Mouse (Mus musculus): ENCODE data around the gene Cdca7l.
A peak's percentile ranks its signal among the peaks of the same experiment; 100 is the strongest.
"Not testable (repeated sequence)": the region's sequence is repeated elsewhere in the genome, so short reads cannot be mapped to it uniquely, and the experiment has no call there.

The Cdca7l gene

GRCm38 (mm10) chr12:117803989-117804388 lies at the start of gene Cdca7l:
Gene Cdca7l (plus strand): TSS chr12:117804289.
- not testable (repeated sequence) for DNase-seq

GRCm38 (mm10) chr12:117756010-117756409 lies 48.1 kb upstream of the Cdca7l start:
- DNase-seq: peak; percentile 49

DNA sequence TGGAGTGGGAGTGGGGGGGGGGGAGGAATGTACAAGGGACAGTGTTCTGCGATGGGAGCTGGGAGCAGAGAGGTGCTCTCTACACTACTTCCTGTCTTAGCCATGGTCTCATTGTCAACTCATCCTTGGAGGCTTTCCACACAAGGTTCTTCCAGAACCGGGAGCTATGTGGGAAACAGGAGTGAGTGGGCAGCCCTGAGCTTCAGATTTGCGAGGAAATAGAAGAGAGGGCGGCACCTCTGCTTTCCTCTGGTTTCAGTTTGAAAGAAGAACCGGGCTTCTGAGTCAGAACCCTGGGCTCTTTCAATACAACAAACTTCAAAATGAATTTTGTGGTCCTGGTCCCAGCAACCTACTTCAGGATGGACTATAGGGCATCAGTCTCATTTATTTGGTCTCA lies 43.7 kb upstream of the Cdca7l start:
- no peak for DNase-seq

DNA sequence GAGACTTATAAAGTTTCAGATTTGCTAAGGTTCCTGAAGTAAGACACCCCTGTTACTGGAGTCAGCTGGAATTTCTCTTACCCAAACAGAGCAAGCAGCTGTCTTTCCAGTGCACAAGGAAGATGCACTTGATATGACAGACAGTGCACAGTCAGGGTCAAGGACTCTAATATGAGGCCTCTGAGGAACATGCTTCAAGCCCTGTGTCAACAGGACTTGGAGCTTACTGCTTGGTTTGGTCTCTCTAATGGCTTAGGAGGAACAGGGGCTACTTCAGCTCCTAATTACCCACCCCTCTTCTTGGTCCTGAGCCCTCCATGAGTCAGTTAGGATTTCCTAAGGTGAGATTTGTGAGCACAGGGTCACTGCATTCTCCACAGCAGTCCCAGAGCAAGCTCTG lies 43.2 kb upstream of the Cdca7l start:
- no peak for DNase-seq

DNA sequence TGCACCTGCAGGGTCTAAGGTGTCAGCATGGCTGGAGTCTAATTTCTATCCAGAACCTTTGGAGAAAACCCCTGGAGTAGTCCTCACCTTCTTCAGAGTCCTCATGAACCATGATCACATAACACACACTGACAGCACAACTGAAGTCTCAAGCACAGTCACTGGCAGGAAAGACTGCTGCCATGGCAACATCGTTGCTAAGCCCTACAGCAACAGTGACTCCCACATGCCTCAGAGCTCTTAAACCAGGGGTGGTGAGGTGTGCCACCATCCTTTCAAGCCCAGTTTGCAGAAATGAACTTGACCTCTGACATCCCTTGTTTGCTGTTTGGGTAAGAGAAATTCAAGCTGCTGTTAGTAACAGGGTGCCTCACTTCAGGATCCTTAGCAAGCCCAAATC lies 42.4 kb upstream of the Cdca7l start:
- DNase-seq: peak; percentile 50

- DNase-seq: peak; percentile 58
These were observed 40.8 kb upstream of the Cdca7l start for GRCm38 (mm10) chr12:117763247-117763646.

- peak; percentile 86 for DNase-seq
These were observed 39.2 kb upstream of the Cdca7l start for GRCm38 (mm10) chr12:117764839-117765238.

- peak; percentile 89 for DNase-seq
These were observed 35.0 kb upstream of the Cdca7l start for GRCm38 (mm10) chr12:117769113-117769512.

DNA sequence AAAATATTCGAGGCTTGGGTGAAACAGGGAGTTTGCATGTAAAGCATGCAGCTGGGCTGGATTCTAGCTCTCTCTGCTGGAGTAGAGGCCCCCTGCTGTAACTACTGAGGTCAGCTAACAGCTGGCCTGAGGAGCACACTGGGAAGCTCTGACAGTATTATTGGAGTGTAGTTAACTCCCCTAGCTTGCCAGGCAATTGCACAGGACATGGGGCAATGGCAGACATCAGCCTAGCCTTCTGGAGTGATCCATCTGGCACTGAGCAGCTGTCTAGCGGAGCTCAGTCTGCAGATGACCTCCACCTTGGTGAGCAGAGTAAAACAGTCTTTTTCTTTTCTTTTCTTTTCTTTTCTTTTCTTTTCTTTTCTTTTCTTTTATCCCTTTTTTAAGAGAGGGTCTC lies 33.9 kb upstream of the Cdca7l start:
- DNase-seq: no peak

- DNase-seq: no peak
These were observed 32.9 kb upstream of the Cdca7l start for GRCm38 (mm10) chr12:117771156-117771555.

DNA sequence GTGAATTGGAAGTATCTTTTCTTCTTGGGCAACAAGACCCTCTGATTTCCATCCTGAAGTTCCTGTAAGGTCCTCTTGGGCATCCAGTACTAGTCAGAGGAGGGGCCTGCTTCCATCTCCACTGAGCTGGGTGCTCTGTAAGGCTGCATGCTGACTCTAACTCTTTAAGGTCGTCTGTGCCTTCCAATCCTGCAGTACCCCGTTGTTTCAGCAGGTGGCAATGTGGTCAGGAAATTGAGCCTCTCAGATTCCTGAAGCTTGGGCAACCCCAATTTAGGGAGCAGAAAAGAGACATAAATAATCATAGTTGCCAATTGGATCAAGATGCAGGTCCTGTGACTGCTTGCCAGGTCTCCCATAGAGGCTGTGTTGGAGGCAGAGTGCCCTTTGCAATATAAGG lies 31.5 kb upstream of the Cdca7l start:
- DNase-seq: peak; percentile 80

GRCm38 (mm10) chr12:117776841-117777240 lies 27.2 kb upstream of the Cdca7l start:
- DNase-seq: no peak

DNA sequence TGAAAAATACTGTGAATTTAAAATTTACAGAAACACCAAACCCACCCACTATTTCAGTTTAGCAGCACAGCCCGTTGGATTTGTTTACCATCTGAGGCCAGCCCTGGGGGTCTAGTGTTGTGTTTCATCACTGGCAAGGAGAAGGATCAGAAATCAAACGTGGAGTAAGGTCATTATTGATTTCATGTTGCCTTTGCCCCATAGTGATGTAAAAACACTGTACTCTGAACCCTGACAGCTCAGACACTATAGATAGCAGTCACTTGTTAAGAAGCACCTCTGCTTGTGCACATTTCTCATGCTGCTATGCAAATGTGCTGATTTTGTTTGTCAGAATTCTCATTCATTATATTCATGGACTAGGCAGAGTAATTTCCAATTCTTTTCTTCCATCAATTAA lies 22.7 kb upstream of the Cdca7l start:
- no peak for DNase-seq

DNA sequence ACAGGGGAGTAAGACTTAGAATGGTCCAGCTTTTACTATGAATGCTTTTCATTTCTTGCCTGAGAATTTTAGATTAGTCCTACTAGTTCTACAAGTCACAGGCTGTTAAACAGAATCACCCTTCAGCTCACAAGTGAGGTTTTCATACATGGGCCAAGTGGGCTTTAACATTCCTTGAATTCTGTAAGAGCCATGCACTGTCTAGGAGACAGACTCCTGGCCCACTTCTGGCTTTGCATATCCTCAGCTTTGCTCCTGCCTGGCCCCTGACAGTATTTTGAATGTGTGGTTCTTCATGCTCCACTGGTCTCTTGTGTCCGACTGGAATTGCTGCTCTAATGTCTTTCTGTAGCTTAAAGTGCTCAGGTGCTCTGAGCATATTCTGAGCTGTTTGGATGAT lies 20.7 kb upstream of the Cdca7l start:
- no peak for DNase-seq

GRCm38 (mm10) chr12:117786621-117787020 lies 17.5 kb upstream of the Cdca7l start:
- DNase-seq: no peak

DNA sequence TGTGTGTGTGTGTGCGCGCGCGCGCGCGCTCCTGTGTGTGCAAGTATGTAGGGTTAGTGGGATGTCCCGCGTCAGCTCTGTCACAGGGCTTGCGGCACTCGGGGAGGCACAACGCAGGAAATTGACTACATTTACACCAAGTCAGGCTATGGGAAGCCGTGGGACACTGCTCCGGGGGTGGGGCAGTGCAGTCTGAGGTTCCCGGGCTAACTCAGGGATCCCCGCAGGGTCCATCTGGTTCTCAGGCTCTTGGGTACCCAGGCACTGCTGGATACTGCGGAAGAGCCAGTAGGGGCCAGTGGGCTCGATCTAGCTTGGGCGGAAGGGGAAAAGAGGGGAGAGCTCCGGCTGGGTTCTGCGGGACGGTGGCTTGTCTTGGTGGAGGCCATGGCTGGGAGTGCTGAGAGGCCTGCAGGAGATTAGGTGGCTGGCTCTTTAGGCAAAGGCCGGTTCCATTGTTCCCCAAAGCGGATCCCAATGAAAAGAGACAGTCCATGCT lies 15.5 kb upstream of the Cdca7l start:
- no peak for DNase-seq

DNA sequence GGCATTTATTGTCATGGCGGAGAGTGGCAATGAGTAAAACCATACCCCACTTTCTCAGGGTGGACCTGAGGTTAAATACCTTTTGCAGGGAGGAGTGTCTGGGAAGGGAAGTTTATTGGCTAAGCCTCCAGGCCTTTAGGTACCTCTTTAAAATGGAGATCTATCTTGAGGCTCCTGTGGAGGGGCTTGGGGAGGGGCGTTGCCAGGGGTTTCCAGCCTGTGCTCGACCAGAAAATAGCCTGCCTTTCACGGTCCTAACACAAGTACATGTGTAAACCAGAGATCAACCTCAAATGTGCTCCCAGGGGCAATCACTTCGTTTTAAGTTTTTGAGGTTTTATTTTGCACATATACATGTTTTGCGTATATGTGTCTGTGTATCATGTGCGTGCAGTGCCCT lies 15.1 kb upstream of the Cdca7l start:
- no peak for DNase-seq

DNA sequence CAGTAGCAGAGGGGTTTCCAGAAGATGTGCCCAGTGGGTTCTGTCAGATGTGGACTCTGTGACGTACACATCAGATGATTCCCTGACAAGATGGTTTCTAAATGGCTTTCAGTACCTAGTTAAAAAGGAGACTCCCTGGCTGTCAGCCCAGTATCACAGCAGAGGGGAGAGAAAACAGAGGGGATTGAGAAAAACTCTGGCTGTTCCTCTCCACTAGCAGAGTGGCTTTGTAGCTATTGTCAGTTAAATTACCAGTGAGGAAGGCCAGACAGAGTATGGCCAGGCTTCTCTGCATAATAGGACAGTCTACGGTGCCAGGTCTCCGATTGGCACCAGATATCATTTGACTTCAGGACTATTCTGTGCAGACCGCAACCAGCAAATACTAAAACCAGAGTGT lies 8.8 kb upstream of the Cdca7l start:
- no peak for DNase-seq

GRCm38 (mm10) chr12:117805576-117805975 lies 1.5 kb downstream of the Cdca7l start:
- no peak for DNase-seq

GRCm38 (mm10) chr12:117806007-117806451 lies 1.9 kb downstream of the Cdca7l start:
- DNase-seq: no peak

DNA sequence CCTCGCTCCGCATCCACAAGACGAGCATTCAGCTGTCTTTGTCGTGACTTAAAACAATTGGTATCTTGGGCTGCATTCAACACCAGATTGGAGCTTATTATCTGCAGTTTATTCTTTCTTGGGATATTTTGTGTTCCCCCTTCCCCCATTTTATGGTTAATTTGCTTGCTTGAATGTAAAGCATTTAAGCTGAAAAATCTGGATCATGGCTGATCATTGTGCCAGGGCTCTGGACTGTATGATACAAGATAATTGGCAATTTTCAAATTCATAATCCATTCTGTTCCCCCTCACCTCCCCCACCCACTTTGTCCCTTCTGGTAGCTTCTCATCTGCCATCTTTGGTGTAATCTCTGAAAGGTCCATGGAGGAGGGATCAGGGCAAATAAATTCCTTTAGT lies 2.4 kb downstream of the Cdca7l start:
- DNase-seq: no peak

DNA sequence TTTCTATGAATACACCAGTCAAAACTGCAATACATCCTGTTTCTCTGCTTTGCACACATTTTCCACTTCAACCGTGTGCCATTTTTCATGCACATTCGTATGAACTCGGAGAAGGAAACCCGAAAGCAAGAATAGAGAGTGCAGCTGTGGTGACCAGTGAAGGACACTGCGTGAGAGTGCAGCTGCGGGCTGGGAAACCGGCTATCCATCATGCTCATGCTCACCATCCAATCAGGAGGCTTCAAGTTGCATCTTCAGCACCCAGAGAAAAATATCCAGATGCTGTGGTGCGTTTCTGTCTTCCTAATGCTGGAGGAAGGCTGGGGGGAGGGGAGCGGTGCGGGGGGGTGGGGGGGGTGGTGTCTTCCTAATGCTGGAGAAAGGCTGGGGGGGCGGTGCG lies 3.5 kb downstream of the Cdca7l start:
- no peak for DNase-seq

DNA sequence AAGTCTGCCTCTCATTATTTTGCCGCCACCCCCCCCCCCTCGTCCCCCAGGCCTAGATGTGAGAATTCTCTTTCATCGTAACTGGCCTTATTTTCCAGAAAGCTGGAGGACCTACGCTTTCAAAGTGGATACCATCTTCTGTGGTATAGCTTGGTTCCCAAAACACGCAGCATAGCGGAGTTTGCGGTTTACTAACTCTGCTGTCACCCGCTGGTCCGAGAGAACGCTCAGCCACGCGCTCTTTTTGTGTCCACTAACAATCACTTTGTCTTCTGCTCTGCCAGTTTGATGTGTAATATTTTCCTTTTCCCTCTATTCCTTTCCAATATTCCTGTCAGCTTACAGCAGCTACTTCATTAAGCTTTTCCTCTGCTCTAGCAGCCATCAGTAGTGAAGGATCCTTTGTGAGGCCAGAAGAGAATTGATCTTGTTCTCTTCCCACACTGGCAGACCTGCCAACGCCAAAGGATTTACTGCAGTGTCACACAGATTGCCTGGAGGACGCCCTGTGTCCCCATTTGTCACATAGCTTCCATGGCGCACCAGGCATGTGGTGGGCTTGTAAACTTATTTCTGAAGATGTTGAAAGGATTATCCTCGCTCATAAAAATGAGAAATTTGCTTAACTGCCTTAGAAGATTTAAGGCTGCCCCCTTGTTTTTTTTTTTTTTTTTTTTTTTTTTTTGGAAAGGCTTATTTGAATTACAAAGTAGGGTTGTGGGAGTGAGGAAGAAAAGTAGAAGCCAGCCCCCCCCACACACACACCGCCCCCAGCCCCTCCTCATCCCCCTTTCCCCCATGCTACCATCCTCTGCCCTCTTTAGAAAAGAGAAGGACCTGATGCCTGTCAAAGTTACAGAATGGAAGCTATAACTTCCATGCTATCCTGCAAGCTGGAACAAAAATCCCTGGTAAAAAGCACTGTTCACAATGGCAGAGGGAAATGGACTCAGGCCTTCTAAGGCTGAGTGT lies 4.6 kb downstream of the Cdca7l start:
- no peak for DNase-seq

GRCm38 (mm10) chr12:117809327-117810017 lies 5.4 kb downstream of the Cdca7l start:
- no peak for DNase-seq
